Mouse (Mus musculus) lung, embryonic 16.5 days (tissue): ENCODE data around the gene Abi3. TPM values are rescaled to one million over a fixed set of nuclear protein-coding genes. Genes with fewer than 3 reads are reported as not detected.
A peak's percentile ranks its signal among the peaks of the same experiment; 100 is the strongest.

Experiments used
- ATAC-seq: fragments of 200-750 bp; cut with Nextera tagmentation; 2 replicates; pipeline ENCODE4 v1.8.0; 2017; ENCODE audit warnings: low read depth, mild to moderate bottlenecking, moderate library complexity
- H3K27ac ChIP-seq: fragments of 300-500 bp; sonication (generic); 2 replicates; pipeline ENCODE4 v1.5.1; 2014; ENCODE audit warnings: mild to moderate bottlenecking, control low read depth, low read length
- H3K27me3 ChIP-seq: fragments of 300-500 bp; sonication (generic); 2 replicates; pipeline ENCODE4 v1.6.1; 2014; ENCODE audit warnings: low read depth, low read length, mixed read lengths; ENCODE audit not compliant: control insufficient read depth, insufficient read depth
- H3K36me3 ChIP-seq: fragments of 300-500 bp; sonication (generic); 2 replicates; pipeline ENCODE4 v1.6.1; 2014; ENCODE audit warnings: low read length; ENCODE audit not compliant: control insufficient read depth, insufficient read depth
- H3K4me1 ChIP-seq: fragments of 300-500 bp; sonication (generic); replicated peaks from 2 replicates; pipeline ENCODE4 v1.6.1; 2014; ENCODE audit warnings: low read length, mixed read lengths; ENCODE audit not compliant: control insufficient read depth, insufficient read depth
- H3K4me2 ChIP-seq: fragments of 300-500 bp; sonication (generic); 2 replicates; pipeline ENCODE4 v1.6.1; 2014; ENCODE audit warnings: low read depth, low read length, control low read depth
- H3K4me3 ChIP-seq: fragments of 300-500 bp; sonication (generic); 2 replicates; pipeline ENCODE4 v1.5.1; 2014; ENCODE audit warnings: mild to moderate bottlenecking, low read length, control low read depth
- H3K9ac ChIP-seq: fragments of 300-500 bp; sonication (generic); 2 replicates; pipeline ENCODE4 v1.6.1; 2014; ENCODE audit warnings: low read length, control low read depth
- H3K9me3 ChIP-seq: fragments of 300-500 bp; sonication (generic); 2 replicates; pipeline ENCODE4 v1.6.1; 2016; ENCODE audit warnings: low read length; ENCODE audit not compliant: control insufficient read depth
- WGBS: fragments of 180-500 bp; shearing (Covaris S2); extraction: QIAGEN DNeasy Blood & Tissue Kit; methylation state at CpG from one replicate; pipeline ENCODE4 v1.1.7; 2014; 5-methylcytosine and 5-hydroxymethylcytosine counted together
- polyA plus RNA-seq: library from polyadenylated mRNA; unstranded; fragments of >200 nt; fragmentation: Nextera tagmentation; extraction: Ambion mirVana; gene quantifications from 2 replicates; pipeline ENCODE4 v1.2.1, GENCODE M21; 2015

The Abi3 gene
- polyA plus RNA-seq, 1 experiment from 2014 or later, result 16.0 TPM

GRCm38 (mm10) chr11:95807884-95808283 is 34.4 kb downstream of the Abi3 start:
- ATAC-seq, result no peak
- 92% methylated on average over 5 of the region's 5 CpGs for WGBS
- H3K27me3 ChIP-seq, result no peaks in the 10 kb centered on the region
- no peak overlapping the region for H3K27ac ChIP-seq
- H3K4me2 ChIP-seq, result no peak overlapping the region
- no peaks in the 10 kb centered on the region for H3K4me1 ChIP-seq
- no peak overlapping the region for H3K9ac ChIP-seq
- no peaks in the 10 kb centered on the region for H3K9me3 ChIP-seq
- H3K4me3 ChIP-seq, result no peak overlapping the region
- H3K36me3 ChIP-seq, result no peaks in the 10 kb centered on the region

DNA sequence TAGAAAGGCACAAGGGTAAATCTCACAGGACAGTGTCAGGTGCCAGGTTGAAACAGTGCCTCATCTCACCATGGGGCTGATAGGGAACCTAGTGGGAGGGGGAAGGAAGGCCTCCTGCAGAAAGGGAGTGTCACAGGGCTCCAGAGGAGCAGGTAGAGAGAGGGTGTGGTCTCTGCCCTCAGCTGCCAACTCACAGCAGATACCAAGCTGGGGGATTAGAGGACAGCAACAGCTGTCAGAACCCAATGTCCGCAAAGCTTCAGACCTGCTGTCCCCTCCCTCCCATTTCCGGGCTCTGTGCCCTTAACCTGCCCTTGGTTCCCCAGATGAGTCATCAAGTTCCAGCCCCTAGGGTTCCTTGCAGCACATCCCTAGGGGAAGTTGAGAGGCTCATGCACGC is 36.7 kb downstream of the Abi3 start:
- Histone ChIP-seq H3K27ac (no peak overlapping the region), H3K27me3 (no peaks in the 10 kb centered on the region), H3K4me1 (no peaks in the 10 kb centered on the region), H3K36me3 (no peaks in the 10 kb centered on the region), H3K9me3 (no peaks in the 10 kb centered on the region), H3K4me2 (no peak overlapping the region), H3K9ac (no peak overlapping the region), H3K4me3 (no peak overlapping the region)
- no peak for ATAC-seq
- 25% methylated on average over 3 of the region's 3 CpGs for WGBS

- H3K9ac ChIP-seq, result no peak overlapping the region
- ATAC-seq, result no peak
- H3K27ac ChIP-seq, result no peak overlapping the region
- no peaks in the 10 kb centered on the region for H3K4me1 ChIP-seq
- no peaks in the 10 kb centered on the region for H3K27me3 ChIP-seq
- WGBS, result 63% methylated on average over 5 of the region's 5 CpGs
- H3K4me2 ChIP-seq, result no peak overlapping the region
- no peaks in the 10 kb centered on the region for H3K36me3 ChIP-seq
- H3K4me3 ChIP-seq, result no peak overlapping the region
- H3K9me3 ChIP-seq, result no peaks in the 10 kb centered on the region
Observed at GRCm38 (mm10) chr11:95805010-95805409, 37.3 kb downstream of the Abi3 start.

DNA sequence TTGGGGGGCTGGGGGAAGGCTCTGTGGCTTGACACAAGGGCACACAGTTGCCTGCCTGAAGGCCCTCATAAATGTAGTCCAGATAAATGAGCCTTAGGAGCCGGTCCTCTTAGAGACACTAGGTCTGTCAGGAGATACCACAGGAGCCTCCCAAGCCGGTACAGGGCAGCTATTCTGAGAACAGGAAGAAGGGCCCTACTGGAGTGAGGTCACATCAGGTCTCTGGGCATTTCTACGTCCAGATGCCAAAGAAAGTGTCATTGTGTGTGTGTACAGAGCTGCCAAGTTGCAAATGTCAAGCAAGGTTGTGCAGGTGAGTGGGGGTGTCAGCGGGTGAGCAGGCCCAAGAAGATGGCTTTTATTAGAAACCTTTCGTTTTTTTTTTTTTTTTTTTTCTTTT is 46.7 kb downstream of the Abi3 start:
- Histone ChIP-seq H3K9ac (no peak overlapping the region), H3K4me1 (peaks cover 8% of the 10 kb centered on the region), H3K27ac (no peak overlapping the region), H3K27me3 (peaks cover 12% of the 10 kb centered on the region), H3K36me3 (no peaks in the 10 kb centered on the region), H3K4me3 (no peak overlapping the region), H3K4me2 (no peak overlapping the region), H3K9me3 (no peaks in the 10 kb centered on the region)
- WGBS, result 64% methylated on average over 5 of the region's 5 CpGs
- no peak for ATAC-seq

DNA sequence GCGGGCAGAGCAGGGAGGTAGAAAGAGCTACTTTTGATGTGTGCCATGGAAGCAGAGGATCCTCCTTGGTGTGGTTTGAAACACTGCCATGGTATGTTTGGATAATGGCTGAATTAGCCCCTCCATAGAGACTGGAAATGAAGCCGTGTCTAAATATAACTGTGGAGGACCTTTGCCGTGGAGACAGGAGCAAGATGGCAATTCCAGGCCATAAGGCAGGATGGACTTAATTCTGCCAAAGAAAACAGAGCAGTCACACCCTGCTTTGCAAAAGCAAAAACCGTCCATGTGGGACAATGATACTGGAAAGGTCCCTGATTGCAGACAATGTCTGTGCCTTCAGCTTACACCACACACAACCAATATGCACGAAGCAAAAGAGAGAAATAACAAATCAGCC is 48.1 kb downstream of the Abi3 start:
- H3K36me3 ChIP-seq, result no peaks in the 10 kb centered on the region
- peaks cover 12% of the 10 kb centered on the region for H3K27me3 ChIP-seq
- H3K4me1 ChIP-seq, result peaks cover 8% of the 10 kb centered on the region
- H3K9ac ChIP-seq, result no peak overlapping the region
- H3K4me3 ChIP-seq, result no peak overlapping the region
- 58% methylated on average over 5 of the region's 5 CpGs for WGBS
- no peak overlapping the region for H3K27ac ChIP-seq
- no peak overlapping the region for H3K4me2 ChIP-seq
- no peak for ATAC-seq
- H3K9me3 ChIP-seq, result no peaks in the 10 kb centered on the region

GRCm38 (mm10) chr11:95792950-95793509 is 49.2 kb downstream of the Abi3 start:
- H3K27ac ChIP-seq, result no peak overlapping the region
- H3K9ac ChIP-seq, result no peak overlapping the region
- WGBS, result 89% methylated on average over 8 of the region's 8 CpGs
- no peaks in the 10 kb centered on the region for H3K36me3 ChIP-seq
- no peak for ATAC-seq
- H3K4me1 ChIP-seq, result peaks cover 8% of the 10 kb centered on the region
- H3K4me2 ChIP-seq, result no peak overlapping the region
- H3K27me3 ChIP-seq, result peaks cover 9% of the 10 kb centered on the region
- H3K9me3 ChIP-seq, result no peaks in the 10 kb centered on the region
- H3K4me3 ChIP-seq, result no peak overlapping the region

GRCm38 (mm10) chr11:95791787-95792186 is 50.5 kb downstream of the Abi3 start:
- H3K27ac ChIP-seq, result no peak overlapping the region
- no peak overlapping the region for H3K9ac ChIP-seq
- H3K9me3 ChIP-seq, result no peaks in the 10 kb centered on the region
- WGBS, result 76% methylated on average over 13 of the region's 13 CpGs
- H3K4me2 ChIP-seq, result no peak overlapping the region
- no peak for ATAC-seq
- H3K36me3 ChIP-seq, result no peaks in the 10 kb centered on the region
- H3K4me3 ChIP-seq, result no peak overlapping the region
- H3K27me3 ChIP-seq, result peaks cover 2% of the 10 kb centered on the region
- H3K4me1 ChIP-seq, result peaks cover 6% of the 10 kb centered on the region

GRCm38 (mm10) chr11:95789451-95789891 is 52.8 kb downstream of the Abi3 start:
- no peaks in the 10 kb centered on the region for H3K9me3 ChIP-seq
- no peaks in the 10 kb centered on the region for H3K36me3 ChIP-seq
- H3K4me1 ChIP-seq, result no peaks in the 10 kb centered on the region
- WGBS, result 66% methylated on average over 8 of the region's 8 CpGs
- H3K27ac ChIP-seq, result no peak overlapping the region
- H3K4me3 ChIP-seq, result no peak overlapping the region
- no peaks in the 10 kb centered on the region for H3K27me3 ChIP-seq
- ATAC-seq, result peak; percentile 23; the same call in 1 of the 2 replicates
- H3K9ac ChIP-seq, result no peak overlapping the region
- H3K4me2 ChIP-seq, result no peak overlapping the region

- no peak for ATAC-seq
Observed at GRCm38 (mm10) chr11:95786511-95786910, 55.8 kb downstream of the Abi3 start.

DNA sequence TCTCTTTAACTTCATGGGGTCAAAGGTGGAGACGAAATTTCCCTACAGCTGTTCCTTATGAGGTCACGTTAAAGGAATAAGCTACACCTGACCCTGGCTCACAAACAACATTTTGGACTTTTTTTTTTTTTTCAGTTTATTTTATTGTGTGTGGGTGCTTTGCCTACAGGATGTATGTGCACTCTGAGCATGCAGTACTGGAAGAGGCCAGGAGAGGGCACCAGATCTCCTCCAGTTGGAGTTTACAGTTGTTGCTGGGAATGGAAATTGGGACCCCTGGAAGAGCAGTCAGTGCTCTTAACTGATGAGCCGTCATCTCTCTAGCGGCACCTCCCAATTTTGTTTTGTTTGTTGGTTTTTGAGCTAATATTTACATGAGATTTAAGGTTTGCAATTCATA is 56.6 kb downstream of the Abi3 start:
- Histone ChIP-seq H3K27ac (no peak overlapping the region), H3K36me3 (no peaks in the 10 kb centered on the region), H3K9me3 (no peaks in the 10 kb centered on the region), H3K4me2 (no peak overlapping the region), H3K9ac (no peak overlapping the region), H3K4me3 (no peak overlapping the region), H3K4me1 (no peaks in the 10 kb centered on the region), H3K27me3 (no peaks in the 10 kb centered on the region)
- ATAC-seq, result no peak
- 93% methylated on average over 4 of the region's 4 CpGs for WGBS

More at GRCm38 (mm10) chr11:95786511-95786910, 55.8 kb downstream of the Abi3 start:
- H3K4me2 ChIP-seq, result no peak overlapping the region
- 81% methylated on average over 6 of the region's 6 CpGs for WGBS
- no peaks in the 10 kb centered on the region for H3K36me3 ChIP-seq
- no peak overlapping the region for H3K4me3 ChIP-seq
- H3K27me3 ChIP-seq, result no peaks in the 10 kb centered on the region
- no peak overlapping the region for H3K9ac ChIP-seq
- no peaks in the 10 kb centered on the region for H3K9me3 ChIP-seq
- H3K27ac ChIP-seq, result no peak overlapping the region
- no peaks in the 10 kb centered on the region for H3K4me1 ChIP-seq
